Mouse (Mus musculus) brain, embryonic 14.5 days (tissue): Measurements from ENCODE around the gene Siglec1. TPM values are rescaled to one million over a fixed set of nuclear protein-coding genes. Genes with fewer than 3 reads are reported as not detected.

Experiments used
- DNase-seq: peaks from one replicate; pipeline ENCODE4 v3.0.0-alpha.2; 2011; ENCODE audit warnings: low read depth
- CTCF ChIP-seq: fragments of 200-500 bp; IDR thresholded peaks from 2 replicates; pipeline ENCODE4 v1.5.1; 2012; ENCODE audit warnings: inconsistent platforms, mild to moderate bottlenecking, moderate library complexity, borderline replicate concordance; ENCODE audit not compliant: insufficient read depth, insufficient read length; ENCODE audit errors: extremely low read depth
- POLR2A ChIP-seq: fragments of 200-500 bp; IDR thresholded peaks from 2 replicates; pipeline ENCODE4 v1.6.1; 2012; ENCODE audit warnings: mild to moderate bottlenecking, inconsistent platforms, borderline replicate concordance; ENCODE audit not compliant: poor library complexity, insufficient read depth, insufficient read length, severe bottlenecking; ENCODE audit errors: extremely low read depth
- polyA plus RNA-seq: library from polyadenylated mRNA; depleted of rRNA; stranded (reverse); fragments of >200 nt; gene quantifications from 2 replicates; pipeline ENCODE4 v1.2.3, GENCODE M21; 2012

Gene Siglec1
- polyA plus RNA-seq, 1 experiment: 0.52 TPM

DNA sequence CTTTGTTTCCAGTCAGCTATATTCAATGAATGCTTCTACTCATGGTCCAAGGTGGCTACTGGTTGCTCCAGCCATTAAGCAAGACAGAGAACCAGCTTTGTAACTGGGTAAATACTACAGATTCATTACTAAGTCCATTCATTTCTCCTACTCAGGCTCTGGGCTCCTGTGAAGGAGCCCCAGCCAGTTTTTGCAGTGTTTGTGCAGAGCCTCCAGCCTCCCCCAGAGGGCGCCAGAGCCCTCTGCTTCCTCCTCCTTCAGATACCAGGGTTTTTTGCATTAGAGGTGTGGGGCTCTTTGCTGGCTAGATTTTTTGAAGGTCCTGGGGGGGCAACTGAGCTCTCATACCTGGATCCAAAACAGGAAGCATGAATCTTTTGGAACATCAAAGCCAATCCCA lies 8.3 kb upstream of the Siglec1 start:
- TF ChIP-seq POLR2A: no peak
- peak; percentile 96 for TF ChIP-seq CTCF
- peak; percentile 82 for DNase-seq

DNA sequence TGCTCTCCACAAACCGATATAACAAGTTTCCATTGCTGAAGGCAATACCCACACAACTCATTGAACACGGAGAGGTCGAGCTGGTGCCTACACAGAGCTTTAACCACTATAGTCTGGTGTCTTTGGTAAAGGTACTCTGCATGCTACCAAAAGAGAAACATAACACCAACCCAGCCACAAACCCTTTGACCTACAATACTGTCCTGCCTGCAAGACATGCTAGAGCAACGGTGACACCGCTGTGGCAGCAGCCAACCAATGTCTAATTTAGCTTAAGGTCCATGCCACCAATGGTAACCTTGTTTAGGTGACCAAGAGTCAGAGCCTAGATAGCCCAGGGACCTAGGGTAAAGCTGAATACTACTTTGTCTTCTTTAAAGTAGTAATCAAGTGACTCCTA lies 7.0 kb upstream of the Siglec1 start:
- no peak for DNase-seq
- TF ChIP-seq CTCF (no peak), POLR2A (no peak)

DNA sequence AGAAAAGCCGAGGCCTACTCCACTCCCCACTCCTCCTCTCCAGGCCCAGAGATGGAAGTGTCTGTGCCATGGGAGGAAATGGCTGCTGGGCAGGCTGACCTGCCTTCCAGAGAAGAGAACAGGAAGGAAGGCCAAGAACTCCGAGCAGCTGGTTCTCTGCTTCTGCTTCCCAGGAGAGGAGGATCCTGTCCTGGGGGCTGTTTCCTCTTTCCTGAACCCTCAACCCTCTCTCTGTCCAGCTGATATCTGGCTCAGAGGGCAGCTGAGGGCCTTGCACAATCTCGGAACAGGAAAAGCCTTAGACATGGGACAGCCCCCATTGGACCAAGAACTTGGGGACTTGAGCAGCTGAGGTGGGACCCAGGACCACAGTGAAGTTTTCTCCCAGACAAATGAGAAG lies 4.3 kb upstream of the Siglec1 start:
- TF ChIP-seq CTCF: no peak
- TF ChIP-seq POLR2A: no peak
- no peak for DNase-seq

DNA sequence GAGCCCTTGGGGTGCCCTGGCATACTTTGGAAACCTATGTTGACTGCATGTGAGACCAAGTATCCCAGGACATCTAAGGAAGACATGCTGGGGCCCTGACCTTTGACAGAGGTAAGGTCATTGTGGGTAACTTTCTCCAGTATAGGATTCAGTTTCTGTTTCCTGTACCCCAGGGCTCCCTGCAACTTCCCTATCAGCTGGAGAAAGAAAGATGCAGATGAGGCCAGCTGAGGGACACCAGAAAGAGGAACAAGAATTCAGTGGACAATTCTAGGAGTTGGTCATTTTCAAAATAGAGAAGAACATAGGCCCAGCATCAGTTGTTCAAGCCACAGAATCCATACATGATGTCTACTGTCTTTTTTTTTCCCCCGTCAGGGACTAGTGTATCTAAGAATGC lies 3.1 kb upstream of the Siglec1 start:
- no peak for DNase-seq
- TF ChIP-seq CTCF: no peak
- TF ChIP-seq POLR2A: no peak

DNA sequence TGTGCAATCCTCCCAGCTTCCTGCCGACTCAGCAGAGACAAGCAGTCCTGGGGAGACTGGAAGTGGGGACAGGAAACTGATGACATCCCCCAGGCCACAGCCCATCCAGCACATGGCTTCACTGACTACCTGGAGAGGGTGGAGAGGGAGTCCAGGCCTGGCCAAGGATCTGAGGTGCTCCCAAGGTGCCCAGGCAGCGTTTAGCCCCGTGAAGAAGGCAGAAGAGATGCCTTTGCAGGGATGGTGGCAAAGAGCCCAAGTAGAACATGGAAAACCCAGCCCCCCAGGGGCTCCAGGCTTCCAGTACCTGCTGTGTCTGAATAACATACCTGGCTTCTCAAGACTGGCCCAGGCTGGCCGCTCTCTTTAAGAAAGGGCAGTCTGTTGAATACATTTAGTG lies 2.0 kb upstream of the Siglec1 start:
- TF ChIP-seq CTCF (no peak), POLR2A (no peak)
- DNase-seq: no peak

DNA sequence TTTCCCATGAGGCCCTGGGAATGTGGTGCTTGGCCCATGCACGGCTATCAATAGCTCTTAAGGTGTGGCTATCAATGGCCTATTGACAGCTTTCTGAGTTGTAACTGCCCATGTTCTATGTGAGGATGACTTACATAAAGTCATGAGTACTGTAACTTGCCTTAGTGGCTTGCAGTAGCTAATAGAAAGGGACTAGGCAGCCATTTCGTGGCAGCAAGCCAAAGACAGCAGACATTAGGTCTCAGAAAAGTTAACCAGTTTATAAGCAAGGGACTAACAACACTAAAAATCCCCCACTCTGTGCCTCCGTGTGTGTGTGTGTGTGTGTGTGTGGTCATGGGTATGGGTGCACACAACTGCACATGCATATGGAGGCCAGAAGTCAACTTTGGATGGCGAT lies 2.4 kb downstream of the Siglec1 start:
- DNase-seq: no peak
- TF ChIP-seq POLR2A: no peak
- TF ChIP-seq CTCF: no peak

DNA sequence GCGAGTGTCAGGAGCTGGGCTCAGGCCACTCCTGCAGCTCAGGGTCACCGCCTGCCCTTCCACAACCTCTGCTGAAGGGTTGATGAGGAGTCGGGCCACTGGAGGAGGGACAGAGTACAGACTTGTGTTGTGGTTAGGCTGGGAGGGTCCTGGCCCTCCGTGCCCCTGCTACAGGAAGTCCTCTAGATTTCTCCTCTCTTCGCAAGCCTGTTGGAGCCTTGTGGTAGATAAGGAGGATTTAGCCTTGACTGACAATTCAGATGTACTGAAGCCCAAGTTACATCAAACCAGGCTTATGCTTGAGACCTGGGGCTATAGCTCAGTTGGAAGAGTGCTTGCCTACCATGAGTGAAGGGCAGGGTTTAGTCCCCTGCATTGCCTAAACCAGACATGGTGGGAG lies 6.1 kb downstream of the Siglec1 start:
- no peak for TF ChIP-seq POLR2A
- TF ChIP-seq CTCF: no peak
- no peak for DNase-seq

DNA sequence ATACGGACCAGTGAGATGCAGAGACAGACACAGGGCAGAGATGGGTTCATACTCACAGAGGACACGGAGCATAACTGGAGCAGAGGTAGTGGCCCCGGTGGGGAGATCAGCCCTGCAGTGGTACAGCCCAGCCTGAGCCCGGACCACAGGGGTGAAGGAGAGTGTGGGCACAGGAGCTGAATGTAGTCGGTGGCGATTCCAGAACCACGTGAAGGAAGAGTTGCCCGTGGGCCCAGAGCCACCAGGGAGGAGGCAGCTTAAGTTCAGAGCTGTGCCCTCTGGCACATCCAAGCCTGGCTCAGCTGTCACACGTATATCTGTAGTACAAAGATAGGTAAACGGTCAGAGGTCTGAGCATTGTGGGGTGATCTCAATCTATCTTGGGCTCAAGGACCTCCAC lies 14.0 kb downstream of the Siglec1 start:
- TF ChIP-seq CTCF (no peak), POLR2A (no peak)
- no peak for DNase-seq

DNA sequence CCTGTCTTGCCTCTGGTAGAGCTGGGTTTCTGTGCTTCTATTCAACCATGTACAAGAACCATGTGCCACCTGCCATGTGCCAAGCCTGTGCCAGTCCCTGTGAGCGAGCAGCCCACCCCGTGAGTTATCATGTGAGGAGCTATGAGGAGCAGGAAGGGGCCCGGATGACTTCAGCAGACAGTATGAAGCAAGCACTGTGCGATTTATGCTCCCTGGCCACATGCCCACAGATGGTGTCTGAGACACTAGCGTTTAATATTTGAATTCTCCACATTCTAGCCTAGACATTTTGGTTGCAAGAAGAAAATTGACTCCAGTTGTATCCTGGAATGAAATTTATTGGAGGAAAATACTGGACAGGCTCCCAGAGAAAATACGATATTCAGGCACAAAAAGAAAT lies 19.1 kb downstream of the Siglec1 start:
- no peak for DNase-seq

DNA sequence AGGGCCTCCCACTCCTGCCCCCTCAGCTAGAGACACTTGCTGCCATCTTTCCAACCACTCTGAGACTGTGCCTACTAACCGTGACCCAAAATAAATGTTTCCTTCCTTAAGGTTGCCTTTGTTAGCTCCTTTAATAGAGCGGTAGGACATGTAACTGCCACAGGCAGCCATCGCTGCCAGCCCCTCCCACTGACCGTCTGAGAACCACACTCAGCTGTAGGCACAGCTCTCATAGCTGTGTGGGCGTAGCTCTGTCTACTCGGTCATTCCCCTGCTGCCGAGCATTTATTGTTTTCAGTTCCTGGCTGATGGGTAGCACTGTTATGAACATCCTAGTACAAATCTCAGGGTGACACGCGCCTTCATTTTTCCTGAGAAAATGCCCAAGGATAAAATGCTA lies 20.2 kb downstream of the Siglec1 start:
- no peak for DNase-seq
- TF ChIP-seq POLR2A (no peak), CTCF (no peak)

More for the DNA sequence above, 19.1 kb downstream of the Siglec1 start:
- TF ChIP-seq CTCF: no peak
- no peak for TF ChIP-seq POLR2A

DNA sequence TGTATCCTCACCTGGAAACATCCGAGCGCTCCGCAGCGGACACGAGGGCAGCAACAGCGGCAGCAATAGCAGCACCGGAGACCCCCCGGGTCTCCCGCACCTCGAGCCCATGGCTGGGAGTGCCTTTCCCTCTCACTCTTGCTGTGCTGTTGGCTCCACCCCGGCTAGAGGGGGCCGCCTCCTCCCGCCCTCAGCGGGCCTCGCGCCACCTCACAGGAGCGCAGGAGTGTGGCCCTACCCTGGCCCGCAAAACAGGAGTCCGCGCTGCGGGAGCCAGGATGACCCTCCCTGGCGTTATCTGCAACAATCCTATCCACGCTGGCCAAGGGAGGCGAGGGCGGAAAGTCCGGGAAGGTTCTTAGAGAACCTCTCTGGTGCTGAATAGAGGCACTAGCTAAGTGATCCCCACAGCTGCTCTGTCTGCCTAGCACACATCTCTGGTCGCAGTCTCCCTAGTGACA lies 23.1 kb downstream of the Siglec1 start, which contains the start of gene Adam33:
Adam33 (minus strand) TSS at position 411 of the 461 bp plus-strand sequence.
- TF ChIP-seq POLR2A: no peak
- TF ChIP-seq CTCF: no peak
- no peak for DNase-seq

DNA sequence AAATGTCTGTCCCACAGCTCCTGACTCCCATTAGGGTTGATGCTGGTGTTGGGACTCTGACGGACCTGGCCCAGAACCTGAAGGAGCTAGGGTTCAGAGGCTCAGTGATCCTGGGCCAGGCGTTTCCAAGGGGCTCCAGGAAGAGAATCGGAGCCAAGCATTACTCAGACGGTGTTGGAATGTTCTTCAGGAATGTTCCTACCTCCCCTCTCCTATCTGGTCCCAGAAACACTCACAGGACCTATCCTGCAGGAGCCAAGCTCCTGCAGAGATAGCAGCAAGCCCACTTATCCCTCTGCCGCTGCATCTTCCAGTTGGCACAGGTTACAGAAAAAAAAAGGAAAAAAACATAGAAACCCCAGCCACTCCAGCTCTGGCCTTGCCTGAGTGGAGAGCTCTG lies 25.0 kb downstream of the Siglec1 start:
- TF ChIP-seq CTCF (no peak), POLR2A (no peak)
- DNase-seq: no peak

DNA sequence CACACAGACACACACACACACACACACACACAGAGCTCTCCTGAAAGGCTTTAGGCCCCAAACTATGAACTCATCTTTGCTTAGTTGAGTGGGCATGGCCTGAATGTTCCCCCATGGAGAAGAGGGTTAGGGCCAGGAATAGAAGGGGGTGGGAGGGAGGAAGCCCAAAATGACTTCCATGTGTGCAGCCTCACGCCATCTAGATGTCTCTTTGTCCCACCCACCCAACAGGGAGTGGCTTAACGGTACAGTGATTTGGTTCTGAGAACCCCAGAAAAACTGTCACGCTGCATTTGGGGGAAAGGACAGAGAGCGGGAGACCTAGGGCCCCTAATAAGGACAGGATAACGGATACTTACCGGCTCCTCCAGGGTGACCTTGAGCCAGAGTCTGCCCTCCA lies 25.8 kb downstream of the Siglec1 start:
- no peak for TF ChIP-seq POLR2A
- TF ChIP-seq CTCF: no peak
- no peak for DNase-seq

DNA sequence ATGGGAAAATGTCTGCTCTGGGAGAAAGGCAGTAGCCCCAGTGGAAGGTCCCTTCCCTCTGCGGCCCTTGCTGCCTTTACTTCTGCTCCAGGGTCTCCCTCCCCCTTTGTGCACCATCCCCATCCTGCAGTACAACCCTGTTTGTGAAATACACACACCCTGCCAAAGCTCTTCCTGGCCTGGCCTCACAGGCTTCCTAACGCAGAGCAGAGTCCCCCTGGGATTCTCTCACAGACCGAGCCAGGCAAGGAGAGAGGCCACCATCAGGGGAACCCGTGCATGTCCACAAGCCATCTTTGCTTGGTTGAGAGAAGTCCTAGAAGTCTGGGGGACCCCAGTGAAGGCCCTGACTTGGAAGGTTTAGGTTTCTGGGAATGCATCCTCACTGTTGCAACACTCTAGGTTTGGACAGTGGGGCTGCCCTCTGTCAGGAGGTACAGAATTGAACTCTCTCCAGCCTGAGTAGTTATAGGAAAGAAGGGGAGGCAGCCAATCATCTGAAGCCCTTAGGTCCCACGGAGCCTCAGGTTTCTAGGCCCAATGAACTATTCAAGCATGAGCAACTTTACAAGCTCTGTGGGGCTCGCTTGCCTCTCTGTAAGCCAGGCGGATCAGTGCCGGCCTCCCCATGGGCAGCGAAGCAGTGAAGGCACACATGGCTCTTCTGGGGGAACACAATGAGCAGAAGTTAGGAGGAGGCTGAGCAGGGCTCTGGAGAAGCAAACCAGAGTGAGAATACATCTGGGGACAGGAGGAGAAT lies 26.6 kb downstream of the Siglec1 start:
- TF ChIP-seq CTCF (no peak), POLR2A (no peak)
- DNase-seq: no peak
